8 mouse cellular contexts compared by ENCODE assay signal in the genomic region with DNA sequence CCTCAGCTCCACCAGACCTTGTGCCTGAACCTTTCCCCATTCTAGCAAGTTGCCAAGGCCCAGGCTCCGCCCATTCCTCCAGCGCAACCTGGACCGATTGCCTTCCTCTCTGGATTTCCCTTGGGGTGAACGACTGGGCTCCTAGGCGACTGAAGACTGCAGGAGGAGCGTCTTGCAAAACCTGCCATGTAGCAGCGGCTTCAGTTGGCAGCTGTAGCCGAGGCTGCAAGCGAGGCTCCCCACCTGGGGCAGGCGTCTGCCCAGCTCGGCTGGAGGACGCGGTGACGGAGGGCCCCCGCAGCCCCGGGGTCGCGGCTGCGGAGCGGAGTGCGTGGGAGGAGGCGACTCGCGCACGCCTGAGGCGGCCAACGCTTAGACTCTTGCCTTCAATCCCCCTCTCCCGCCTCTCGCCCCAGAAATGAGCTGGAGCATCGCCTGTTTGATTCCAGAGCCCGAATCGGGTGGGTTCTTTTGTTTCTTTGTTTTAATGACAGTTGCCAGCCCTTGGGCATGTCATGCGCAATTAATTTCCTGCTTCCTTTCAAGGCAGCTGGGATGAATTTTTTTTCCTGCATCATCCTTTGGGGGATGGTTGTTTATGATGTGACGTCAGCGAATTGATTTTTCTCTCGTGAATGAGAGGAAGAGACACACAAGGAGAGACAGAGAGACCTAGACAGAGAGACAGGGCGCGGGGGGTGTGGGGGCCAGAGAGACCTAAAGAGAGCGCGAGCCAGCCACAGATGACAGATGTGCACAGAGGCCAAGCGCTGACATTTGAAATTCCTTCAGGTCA. TPM values are rescaled to one million over a fixed set of nuclear protein-coding genes. Genes with fewer than 3 reads are reported as not detected.
DNase-seq lines count a peak whose midpoint lies in the region; ATAC-seq and TF ChIP-seq lines count a peak whose summit lies in the region.

No protein-coding gene starts in this region.

- peak overlapping the region; percentile 24; the same call in 1 of the 2 replicates for H3K27ac ChIP-seq in intestine, embryonic 15.5 days
- no peak overlapping the region for H3K27ac ChIP-seq in small intestine, adult 2 months (ENCODE audit: insufficient read depth, low read depth, low read length)

- TF ChIP-seq POLR2A in small intestine, adult 2 months (IDR thresholded peaks at IDR 0.05; ENCODE audit: low read depth, low read length) = no peak

- no peaks in the 10 kb centered on the region for H3K36me3 ChIP-seq in intestine, embryonic 15.5 days
- no peaks in the 10 kb centered on the region for H3K36me3 ChIP-seq in megakaryocyte, embryonic 14.5 days (replicated peaks; ENCODE audit: low read length)
- no peaks in the 10 kb centered on the region for H3K36me3 ChIP-seq in small intestine, adult 2 months (ENCODE audit: control insufficient read depth, insufficient read depth, low read length)

- H3K9ac ChIP-seq in intestine, embryonic 15.5 days = peak overlapping the region; percentile 50

- 0 out of 2 replicates have a peak, but pooled peaks cover 12% of the 10 kb centered on the region for H3K4me1 ChIP-seq in intestine, embryonic 15.5 days (replicated peaks)
- peaks cover 11% of the 10 kb centered on the region for H3K4me1 ChIP-seq in megakaryocyte, embryonic 14.5 days
- 0 out of 2 replicates have a peak, but pooled peaks cover 2% of the 10 kb centered on the region for H3K4me1 ChIP-seq in small intestine, adult 2 months (ENCODE audit: control insufficient read depth, insufficient read depth, insufficient read length, low read length)

- no peaks in the 10 kb centered on the region for H3K27me3 ChIP-seq in intestine, embryonic 15.5 days (replicated peaks)
- peaks cover 22% of the 10 kb centered on the region for H3K27me3 ChIP-seq in megakaryocyte, embryonic 14.5 days (replicated peaks)
- H3K27me3 ChIP-seq in small intestine, adult 2 months (ENCODE audit: control insufficient read depth, insufficient read depth, low read length) = no peaks in the 10 kb centered on the region; the same call in none of the 2 replicates

- peak; percentile 14 for DNase-seq in adrenal gland, postnatal 25 days
- peak; percentile 16 for DNase-seq in gastrocnemius, postnatal 10 days
- peak; percentile 72 to 81 for DNase-seq in left cerebral cortex, postnatal 25 days (ENCODE audit: low spot score in 2 of 2)

- no peaks in the 10 kb centered on the region for H3K9me3 ChIP-seq in intestine, embryonic 15.5 days
- H3K9me3 ChIP-seq in megakaryocyte, embryonic 14.5 days = no peaks in the 10 kb centered on the region

- H3K4me2 ChIP-seq in intestine, embryonic 15.5 days (replicated peaks) = peak overlapping the region; percentile 96

- under 1% methylated on average over 41 of the region's 41 CpGs for WGBS in intestine, embryonic 15.5 days
- 3% methylated on average over 41 of the region's 41 CpGs for WGBS in small intestine, adult 2 months

- H3K4me3 ChIP-seq in intestine, embryonic 15.5 days (replicated peaks) = peak overlapping the region; percentile 47
- peak overlapping the region; percentile 70 for H3K4me3 ChIP-seq in megakaryocyte, embryonic 14.5 days (replicated peaks)
- peak overlapping the region; percentile 63 for H3K4me3 ChIP-seq in small intestine, adult 2 months (ENCODE audit: low read depth, low read length)

- intact Hi-C loops in left cerebral cortex, postnatal 25 days (cut with DNase I) = no loop called here

- peak; percentile 8; the same call in 1 of the 2 replicates for ATAC-seq in common myeloid progenitor, adult 5-6 weeks (replicated peaks; ENCODE audit: low read depth, poor library complexity, severe bottlenecking)
- ATAC-seq in intestine, embryonic 15.5 days = peak; percentile 71
- ATAC-seq in megakaryocyte-erythroid progenitor cell, adult 5-6 weeks (replicated peaks; ENCODE audit: low FRiP score, low TSS enrichment, poor library complexity, severe bottlenecking) = no peak

- TF ChIP-seq CTCF in small intestine, adult 2 months (IDR thresholded peaks at IDR 0.05; ENCODE audit: extremely low read depth, insufficient read length, insufficient replicate concordance, low read depth, low read length) = no peak

RNA-seq across cellular contexts. Expression of a gene that starts 18.2 kb away (rescaled TPM):
- 5.2 and 8.0 TPM in 2 replicates for total RNA-seq in adrenal gland, postnatal 25 days (2021)
- total RNA-seq in common myeloid progenitor, adult 5-6 weeks (2017) = 1.0 and 1.5 TPM in 2 replicates
- total RNA-seq in gastrocnemius, postnatal 10 days (2021) = 1 to 10 TPM; 1.7 to 2.9 TPM
- polyA plus RNA-seq in intestine, embryonic 15.5 days (2015; fragmentation: Nextera tagmentation; extraction: Ambion mirVana) = 9.9 and 10.1 TPM in 2 replicates
- total RNA-seq in left cerebral cortex, postnatal 25 days (2021) = 100 to 1,000 TPM; 293 to 306 TPM
- polyA plus RNA-seq in megakaryocyte, embryonic 14.5 days (2012; ENCODE audit: insufficient read depth, low replicate concordance) = not detected in 2 replicates
- polyA plus RNA-seq in small intestine, adult 2 months (2012; rRNA removed) = 0.20 and 0.35 TPM in 2 replicates
- total RNA-seq in megakaryocyte-erythroid progenitor cell, adult 5-6 weeks (2014; fragmentation: Nextera tagmentation) = not detected in 2 replicates
- 0.19 and 0.23 TPM in 2 replicates for total RNA-seq in megakaryocyte-erythroid progenitor cell, adult 5-6 weeks (2017)

Comparison
In these comparisons a context has a peak if more than half of its experiments do, and no peak if none do; other contexts are left out.
1. DNase-seq: peak in every context shown above with its lines; median percentile 76 in left cerebral cortex, postnatal 25 days; 16 in gastrocnemius, postnatal 10 days; 14 in adrenal gland, postnatal 25 days.
2. RNA of a gene that starts 18.2 kb away (total RNA-seq): 293 to 306 TPM in left cerebral cortex, postnatal 25 days; 5.2 to 8.0 TPM in adrenal gland, postnatal 25 days, 1.7 to 2.9 TPM in gastrocnemius, postnatal 10 days, 1.0 to 1.5 TPM in common myeloid progenitor, adult 5-6 weeks and 0.19 to 0.23 TPM in megakaryocyte-erythroid progenitor cell, adult 5-6 weeks; every median in the first group is over 10 times any median in the second.
3. Peak in every context shown above with its lines, with median percentiles within 50 percentile points of each other: H3K4me3 ChIP-seq.